Mouse (Mus musculus) myocyte (in vitro differentiated cells): ENCODE results near the gene Ltbp1.

Source experiments
- CEBPB ChIP-seq: IDR thresholded peaks from 2 replicates; pipeline ENCODE4 v1.6.1; 2011; ENCODE audit warnings: mild to moderate bottlenecking, moderate library complexity; ENCODE audit not compliant: poor library complexity, insufficient read depth, severe bottlenecking
- E2F4 ChIP-seq: IDR thresholded peaks from one replicate; pipeline ENCODE4 v1.6.1; 2011; ENCODE audit warnings: mild to moderate bottlenecking, control low read depth, moderate library complexity; ENCODE audit not compliant: insufficient read depth
- MAX ChIP-seq: IDR thresholded peaks from one replicate; pipeline ENCODE4 v1.6.1; 2011; ENCODE audit warnings: low read depth, mild to moderate bottlenecking, control low read depth
- MYOD1 ChIP-seq, 3 experiments: IDR thresholded peaks; one replicate each; pipeline ENCODE4 v1.6.1; 2011; ENCODE audit warnings: control low read depth in 2 of 3, low read depth in 2 of 3, mild to moderate bottlenecking in 2 of 3, moderate library complexity in 1 of 3; ENCODE audit not compliant: insufficient read length in 2 of 3, control insufficient read depth in 1 of 3
- MYOG ChIP-seq, 3 experiments: IDR thresholded peaks; one replicate each; pipeline ENCODE4 v1.6.1; 2011; ENCODE audit warnings: control low read depth in 2 of 3, low read depth in 2 of 3, mild to moderate bottlenecking in 2 of 3; ENCODE audit not compliant: insufficient read length in 2 of 3, control insufficient read depth in 1 of 3, insufficient read depth in 1 of 3
- POLR2A ChIP-seq: IDR thresholded peaks from one replicate; pipeline ENCODE4 v1.6.1; 2011; ENCODE audit warnings: low read depth, mild to moderate bottlenecking, control low read depth, moderate library complexity; ENCODE audit not compliant: insufficient read length
- POLR2AphosphoS2 ChIP-seq: IDR thresholded peaks from one replicate; pipeline ENCODE4 v1.6.1; 2011; ENCODE audit warnings: low read depth, control low read depth; ENCODE audit not compliant: insufficient read length
- REST ChIP-seq: IDR thresholded peaks from one replicate; pipeline ENCODE4 v1.6.1; 2011; ENCODE audit warnings: mild to moderate bottlenecking, control low read depth, moderate library complexity; ENCODE audit not compliant: insufficient read depth, insufficient read length
- SRF ChIP-seq: IDR thresholded peaks from one replicate; pipeline ENCODE4 v1.6.1; 2011; ENCODE audit warnings: low read depth; ENCODE audit not compliant: control insufficient read depth, insufficient read length
- TCF12 ChIP-seq: IDR thresholded peaks from one replicate; pipeline ENCODE4 v1.6.1; 2011; ENCODE audit warnings: mild to moderate bottlenecking, control low read depth; ENCODE audit not compliant: poor library complexity, insufficient read depth, severe bottlenecking
- USF1 ChIP-seq: IDR thresholded peaks from one replicate; pipeline ENCODE4 v1.6.1; 2011; ENCODE audit warnings: low read depth, mild to moderate bottlenecking, control low read depth, moderate library complexity

DNA sequence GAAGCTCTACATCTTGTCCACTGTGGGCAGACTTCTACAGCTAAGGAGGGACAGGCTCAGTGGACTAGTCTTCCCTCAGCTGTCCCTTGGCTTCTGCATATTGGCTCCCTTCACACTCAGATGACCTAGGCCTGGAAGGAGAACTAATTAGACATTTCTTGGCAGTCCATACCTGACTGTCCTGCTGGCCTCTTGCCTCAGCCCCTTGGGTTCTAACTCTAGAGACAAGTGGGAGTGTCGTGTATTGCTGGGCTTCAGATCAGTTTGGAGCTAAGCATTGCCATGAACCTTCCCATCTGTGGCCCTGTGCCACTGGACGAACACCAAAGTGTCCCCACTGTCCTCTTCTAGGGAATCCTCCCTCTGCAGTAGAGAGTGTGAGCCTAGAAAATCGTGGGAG lies 288.4 kb downstream of the Ltbp1 start:
- no peak for TF ChIP-seq REST
- TF ChIP-seq POLR2A: no peak
- TF ChIP-seq MAX: no peak
- TF ChIP-seq TCF12: no peak
- TF ChIP-seq USF1: no peak
- TF ChIP-seq CEBPB: no peak
- TF ChIP-seq MYOD1 (IDR thresholded peaks at IDR 0.05; ENCODE audit: control insufficient read depth in 1 of 3, insufficient read length in 2 of 3, low read depth in 2 of 3): no peak
- no peak for TF ChIP-seq MYOG (IDR thresholded peaks at IDR 0.05; ENCODE audit: control insufficient read depth in 1 of 3, insufficient read depth in 1 of 3, insufficient read length in 2 of 3, low read depth in 2 of 3)
- TF ChIP-seq SRF: no peak
- TF ChIP-seq E2F4: no peak
- no peak for TF ChIP-seq POLR2AphosphoS2
